Mouse (Mus musculus) C2C12 (cell line): ENCODE results near the gene Kif1c.

Experiments used
- CEBPB ChIP-seq: IDR thresholded peaks from one replicate; pipeline ENCODE4 v1.6.1; 2011; ENCODE audit warnings: low read depth, mild to moderate bottlenecking, control low read depth, moderate library complexity
- CTCF ChIP-seq: IDR thresholded peaks from one replicate; pipeline ENCODE4 v1.5.1; 2011; ENCODE audit not compliant: control insufficient read depth, insufficient read depth, insufficient read length
- FOSL1 ChIP-seq: IDR thresholded peaks from one replicate; pipeline ENCODE4 v1.8.0; 2011; ENCODE audit warnings: mild to moderate bottlenecking, low read length; ENCODE audit not compliant: poor library complexity, insufficient read depth, severe bottlenecking
- MAX ChIP-seq: IDR thresholded peaks from one replicate; pipeline ENCODE4 v1.6.1; 2011; ENCODE audit warnings: mild to moderate bottlenecking, control low read depth
- MYOD1 ChIP-seq: IDR thresholded peaks from one replicate; pipeline ENCODE4 v1.6.1; 2011; ENCODE audit warnings: low read depth; ENCODE audit not compliant: control insufficient read depth, insufficient read length
- MYOG ChIP-seq: IDR thresholded peaks from one replicate; pipeline ENCODE4 v1.6.1; 2011; ENCODE audit not compliant: control insufficient read depth, insufficient read length; ENCODE audit errors: extremely low read depth
- USF1 ChIP-seq: IDR thresholded peaks from one replicate; pipeline ENCODE4 v1.6.1; 2011; ENCODE audit warnings: low read depth, mild to moderate bottlenecking, control low read depth, moderate library complexity

- TF ChIP-seq USF1, result no peak
- TF ChIP-seq MYOG, result no peak
- TF ChIP-seq CTCF, result no peak
- no peak for TF ChIP-seq CEBPB
- TF ChIP-seq MYOD1, result no peak
- TF ChIP-seq MAX, result no peak
- TF ChIP-seq FOSL1, result no peak
Measured at GRCm38 (mm10) chr11:70727385-70727784, 27.0 kb downstream of the Kif1c start.
